Mouse (Mus musculus) forebrain, embryonic 11.5 days (tissue): Measurements from ENCODE around the gene Htr5a. TPM values are rescaled to one million over a fixed set of nuclear protein-coding genes. Genes with fewer than 3 reads are reported as not detected.

Source experiments
- ATAC-seq: fragments of 200-750 bp; cut with Nextera tagmentation; replicated peaks from 2 replicates; pipeline ENCODE4 v1.8.0; 2017; ENCODE audit warnings: moderate TSS enrichment; ENCODE audit not compliant: low FRiP score
- DNase-seq: peaks from one replicate; pipeline ENCODE4 v3.0.0-alpha.2; 2017; ENCODE audit warnings: low spot score
- H3K27ac ChIP-seq: fragments of 300-500 bp; sonication (generic); 2 replicates; pipeline ENCODE4 v1.5.1; 2014; ENCODE audit warnings: low read depth, low read length
- H3K27me3 ChIP-seq: fragments of 300-500 bp; sonication (generic); 2 replicates; pipeline ENCODE4 v1.6.1; 2014; ENCODE audit warnings: mild to moderate bottlenecking, low read length, mixed read lengths; ENCODE audit not compliant: control insufficient read depth, insufficient read depth
- H3K36me3 ChIP-seq: fragments of 300-500 bp; sonication (generic); 2 replicates; pipeline ENCODE4 v1.6.1; 2014; ENCODE audit warnings: mild to moderate bottlenecking, low read length, moderate library complexity, mixed read lengths; ENCODE audit not compliant: control insufficient read depth, insufficient read depth
- H3K4me1 ChIP-seq: fragments of 300-500 bp; sonication (generic); replicated peaks from 2 replicates; pipeline ENCODE4 v1.6.1; 2014; ENCODE audit warnings: low read length, mixed read lengths; ENCODE audit not compliant: control insufficient read depth, insufficient read depth
- H3K4me2 ChIP-seq: fragments of 300-500 bp; sonication (generic); 2 replicates; pipeline ENCODE4 v1.6.1; 2014; ENCODE audit warnings: low read depth, mild to moderate bottlenecking, low read length, moderate library complexity, mixed read lengths; ENCODE audit not compliant: severe bottlenecking
- H3K4me3 ChIP-seq: fragments of 300-500 bp; sonication (generic); 2 replicates; pipeline ENCODE4 v1.5.1; 2014; ENCODE audit warnings: low read depth, low read length
- H3K9ac ChIP-seq: fragments of 300-500 bp; sonication (generic); 2 replicates; pipeline ENCODE4 v1.6.1; 2014; ENCODE audit warnings: low read length
- H3K9me3 ChIP-seq: fragments of 300-500 bp; sonication (generic); 2 replicates; pipeline ENCODE4 v1.6.1; 2016; ENCODE audit warnings: low read length, mixed read lengths; ENCODE audit not compliant: control insufficient read depth
- WGBS: fragments of 180-500 bp; shearing (Covaris S2); extraction: QIAGEN DNeasy Blood & Tissue Kit; methylation state at CpG from one replicate; pipeline ENCODE4 v1.1.7; 2014; 5-methylcytosine and 5-hydroxymethylcytosine counted together
- polyA plus RNA-seq: library from polyadenylated mRNA; unstranded; fragments of >200 nt; fragmentation: Nextera tagmentation; extraction: Ambion mirVana; gene quantifications from 2 replicates; pipeline ENCODE4 v1.2.1, GENCODE M21; 2014

Htr5a gene
- polyA plus RNA-seq, 1 experiment from 2014 or later: not detected

DNA sequence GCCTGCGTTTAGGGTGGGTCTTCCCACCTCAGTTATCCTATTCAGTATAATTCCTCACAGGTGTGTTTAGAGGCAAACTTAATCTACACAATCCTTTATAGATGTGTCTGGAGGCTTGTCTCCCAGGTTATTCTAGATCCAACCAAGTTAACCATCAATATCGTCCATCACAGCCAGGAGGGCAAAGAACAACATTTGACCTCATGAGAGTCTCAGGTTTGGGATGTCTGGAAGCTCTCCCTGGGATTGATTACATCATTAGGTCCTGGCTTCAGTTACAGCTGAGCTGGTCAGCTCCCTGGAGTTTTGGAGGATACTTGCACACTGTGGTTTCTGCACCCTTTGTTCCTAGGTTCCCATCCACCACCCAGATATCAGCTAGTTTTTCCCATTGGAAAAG, 6.9 kb upstream of the Htr5a start:
- no peak for DNase-seq
- Histone ChIP-seq H3K27ac (no peak overlapping the region), H3K9me3 (no peaks in the 10 kb centered on the region), H3K4me1 (no peaks in the 10 kb centered on the region), H3K4me2 (no peak overlapping the region), H3K36me3 (no peaks in the 10 kb centered on the region), H3K4me3 (no peak overlapping the region), H3K9ac (no peak overlapping the region), H3K27me3 (no peaks in the 10 kb centered on the region)
- no peak for ATAC-seq
- 85% methylated on average over 2 of the region's 2 CpGs for WGBS

DNA sequence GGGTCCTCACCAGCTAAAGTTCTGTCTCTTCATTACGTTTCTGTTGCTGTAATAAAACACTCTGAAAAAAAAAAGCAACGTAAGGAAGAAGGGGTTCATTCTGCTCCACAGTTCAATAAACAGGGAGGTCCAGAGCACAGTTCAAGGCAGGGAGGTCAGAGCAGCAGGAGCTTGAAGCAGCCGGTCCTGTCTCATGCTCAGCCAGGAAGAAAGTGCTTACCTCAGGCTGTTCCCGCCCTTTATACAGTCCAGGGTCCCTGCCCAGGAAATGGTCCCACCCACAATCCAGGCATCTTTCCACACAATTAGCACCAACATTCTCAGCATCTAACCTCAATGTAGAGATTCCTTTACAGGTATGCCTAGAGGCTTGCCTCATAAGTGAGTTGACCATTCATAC, 3.9 kb upstream of the Htr5a start:
- H3K27ac ChIP-seq: no peak overlapping the region
- peaks cover 2% of the 10 kb centered on the region; the same call in 1 of the 2 replicates for H3K27me3 ChIP-seq
- WGBS: 59% methylated on average over 4 of the region's 4 CpGs
- no peaks in the 10 kb centered on the region for H3K9me3 ChIP-seq
- H3K4me3 ChIP-seq: no peak overlapping the region
- H3K4me2 ChIP-seq: no peak overlapping the region
- no peak for DNase-seq
- H3K9ac ChIP-seq: no peak overlapping the region
- ATAC-seq: no peak
- no peaks in the 10 kb centered on the region for H3K36me3 ChIP-seq
- H3K4me1 ChIP-seq: no peaks in the 10 kb centered on the region

DNA sequence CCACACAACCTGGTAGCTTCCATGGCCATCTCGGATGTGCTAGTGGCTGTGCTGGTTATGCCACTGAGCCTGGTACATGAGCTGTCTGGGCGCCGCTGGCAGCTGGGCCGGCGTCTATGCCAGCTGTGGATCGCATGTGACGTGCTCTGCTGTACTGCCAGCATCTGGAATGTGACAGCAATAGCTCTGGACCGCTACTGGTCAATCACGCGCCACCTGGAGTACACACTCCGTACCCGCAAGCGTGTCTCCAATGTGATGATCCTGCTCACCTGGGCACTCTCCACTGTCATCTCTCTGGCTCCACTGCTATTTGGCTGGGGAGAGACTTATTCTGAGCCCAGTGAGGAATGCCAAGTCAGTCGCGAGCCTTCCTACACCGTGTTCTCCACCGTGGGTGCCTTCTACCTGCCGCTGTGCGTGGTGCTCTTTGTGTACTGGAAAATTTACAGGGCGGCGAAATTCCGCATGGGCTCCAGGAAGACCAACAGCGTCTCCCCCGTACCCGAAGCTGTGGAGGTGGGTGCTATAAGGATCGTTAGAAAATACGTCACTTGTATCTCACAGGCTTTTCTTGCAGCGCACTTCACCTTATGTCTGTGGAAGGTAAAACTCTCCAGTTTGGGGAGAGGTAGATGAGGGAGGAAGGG, 847 bp downstream of the Htr5a start:
- Histone ChIP-seq H3K4me2 (no peak overlapping the region), H3K4me3 (no peak overlapping the region), H3K9me3 (no peaks in the 10 kb centered on the region), H3K27ac (no peak overlapping the region), H3K27me3 (peaks cover 2% of the 10 kb centered on the region; the same call in 1 of the 2 replicates), H3K4me1 (no peaks in the 10 kb centered on the region), H3K9ac (no peak overlapping the region), H3K36me3 (no peaks in the 10 kb centered on the region)
- no peak for DNase-seq
- WGBS: 74% methylated on average over 28 of the region's 28 CpGs
- ATAC-seq: no peak

DNA sequence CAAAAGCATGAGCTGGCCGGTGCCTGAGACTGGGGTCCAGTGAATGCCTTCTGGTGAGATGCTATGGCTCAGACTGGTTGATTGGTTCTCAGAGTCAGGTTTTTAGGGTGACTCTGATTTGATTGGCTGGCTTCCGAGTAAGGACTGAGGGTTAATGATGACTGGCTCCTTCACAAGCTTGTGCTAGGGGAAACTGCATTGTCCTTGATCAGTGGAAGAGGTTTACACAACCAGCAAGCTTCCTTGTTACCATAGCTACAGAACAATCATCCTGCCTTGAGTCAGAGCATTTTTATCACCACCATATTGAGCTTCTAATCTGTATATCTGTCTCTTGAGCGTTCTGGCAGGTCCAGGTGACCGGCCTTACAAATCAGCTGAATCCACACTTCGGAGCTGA, 5.0 kb downstream of the Htr5a start:
- H3K4me3 ChIP-seq: no peak overlapping the region
- peaks cover 2% of the 10 kb centered on the region; the same call in 1 of the 2 replicates for H3K27me3 ChIP-seq
- DNase-seq (no peak), ATAC-seq (no peak)
- no peak overlapping the region for H3K27ac ChIP-seq
- H3K9ac ChIP-seq: no peak overlapping the region
- WGBS: 67% methylated on average over 5 of the region's 5 CpGs
- H3K36me3 ChIP-seq: no peaks in the 10 kb centered on the region
- H3K4me2 ChIP-seq: no peak overlapping the region
- no peaks in the 10 kb centered on the region for H3K4me1 ChIP-seq
- no peaks in the 10 kb centered on the region for H3K9me3 ChIP-seq

DNA sequence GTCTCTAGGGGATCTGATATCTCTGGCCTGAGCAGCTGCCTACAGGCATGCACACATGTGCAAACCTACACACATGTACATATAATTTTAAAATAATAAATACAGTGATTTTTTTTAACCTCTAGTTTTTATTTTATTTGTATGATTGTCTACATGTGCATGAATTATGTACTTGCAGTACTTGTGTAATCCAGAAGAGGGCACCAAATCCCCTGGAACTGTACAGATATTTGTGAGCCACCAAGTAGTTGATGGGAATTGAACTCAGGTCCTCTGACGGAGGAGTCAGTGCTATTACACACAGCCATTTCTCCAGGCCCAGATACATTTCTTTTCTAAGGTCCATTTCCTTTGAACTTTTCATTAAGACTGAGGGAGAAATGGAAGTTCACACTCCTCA, 12.3 kb downstream of the Htr5a start:
- no peaks in the 10 kb centered on the region for H3K9me3 ChIP-seq
- no peak overlapping the region for H3K4me2 ChIP-seq
- H3K9ac ChIP-seq: no peak overlapping the region
- no peak overlapping the region for H3K27ac ChIP-seq
- no peak for DNase-seq
- no peaks in the 10 kb centered on the region for H3K36me3 ChIP-seq
- no peak for ATAC-seq
- WGBS: 47% methylated on average over 1 of the region's 1 CpGs
- no peak overlapping the region for H3K4me3 ChIP-seq
- H3K27me3 ChIP-seq: no peaks in the 10 kb centered on the region
- H3K4me1 ChIP-seq: no peaks in the 10 kb centered on the region

DNA sequence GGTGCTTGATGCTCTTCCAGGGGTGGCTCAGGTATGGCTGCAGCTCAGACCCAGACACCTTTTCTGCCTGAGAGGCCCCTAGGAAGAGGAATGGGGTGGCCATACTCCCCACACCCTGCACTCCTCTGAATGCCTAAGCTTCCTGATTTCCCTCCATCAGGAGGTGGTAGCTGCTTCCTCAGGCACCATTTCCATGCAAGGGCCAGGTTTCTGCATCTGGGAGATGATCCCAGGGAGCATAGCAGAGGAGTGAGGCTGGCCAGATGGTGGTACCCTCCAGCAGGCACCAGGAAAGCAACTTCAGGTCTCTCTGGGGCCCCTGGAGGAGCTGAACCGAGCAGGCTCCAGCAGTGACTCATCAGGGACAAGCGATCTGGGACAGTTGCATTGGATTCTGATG, 13.8 kb downstream of the Htr5a start:
- Histone ChIP-seq H3K27ac (no peak overlapping the region), H3K4me3 (no peak overlapping the region), H3K4me2 (no peak overlapping the region), H3K27me3 (no peaks in the 10 kb centered on the region), H3K9me3 (no peaks in the 10 kb centered on the region), H3K36me3 (no peaks in the 10 kb centered on the region), H3K9ac (no peak overlapping the region), H3K4me1 (no peaks in the 10 kb centered on the region)
- ATAC-seq (no peak), DNase-seq (no peak)
- 89% methylated on average over 2 of the region's 2 CpGs for WGBS

DNA sequence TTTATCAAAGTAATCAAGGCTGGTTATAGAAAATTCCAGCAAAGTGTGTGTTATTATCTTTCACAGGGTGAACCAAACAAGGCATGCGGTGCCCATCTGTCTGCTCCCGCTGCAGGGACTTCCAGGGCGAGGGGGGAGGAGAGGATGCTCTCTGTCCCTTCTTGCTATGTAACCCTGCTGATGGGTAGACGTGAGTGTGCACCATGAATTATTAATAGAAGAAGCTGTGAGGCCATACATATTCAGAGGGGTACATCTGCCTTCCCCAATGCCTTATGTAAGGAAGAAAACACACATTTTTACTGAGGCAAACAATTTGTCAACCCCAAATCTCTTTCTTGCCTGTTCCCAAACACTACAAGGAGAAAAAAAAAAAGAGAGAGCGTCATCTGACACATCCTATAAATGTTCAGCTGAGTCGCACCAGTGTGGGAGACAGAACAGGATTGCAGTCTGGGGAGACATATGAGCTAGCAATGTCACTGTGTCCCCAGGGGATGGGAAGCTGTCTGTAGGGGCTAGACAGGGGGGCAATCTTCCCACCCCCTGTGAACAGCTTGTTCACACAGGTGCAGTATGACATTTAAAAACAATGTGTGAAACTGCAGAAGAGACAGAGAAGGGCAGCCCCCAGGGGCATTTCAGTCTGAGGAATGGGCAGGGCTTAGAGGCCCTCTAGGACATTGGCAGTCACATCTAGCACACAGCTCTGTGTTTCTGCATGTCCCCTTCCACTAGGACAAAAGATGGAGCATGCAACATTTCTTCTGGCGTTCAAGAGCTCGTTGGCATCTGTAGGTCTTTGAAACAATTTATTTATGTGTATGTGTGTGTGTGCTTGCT, 31.5 kb downstream of the Htr5a start:
- DNase-seq: peak; percentile 33
- Histone ChIP-seq H3K36me3 (no peaks in the 10 kb centered on the region), H3K4me2 (no peak overlapping the region), H3K9me3 (no peaks in the 10 kb centered on the region), H3K27ac (no peak overlapping the region), H3K4me3 (no peak overlapping the region), H3K4me1 (no peaks in the 10 kb centered on the region), H3K27me3 (no peaks in the 10 kb centered on the region), H3K9ac (no peak overlapping the region)
- ATAC-seq: peak; percentile 49; the same call in 1 of the 2 replicates
- 69% methylated on average over 8 of the region's 8 CpGs for WGBS

DNA sequence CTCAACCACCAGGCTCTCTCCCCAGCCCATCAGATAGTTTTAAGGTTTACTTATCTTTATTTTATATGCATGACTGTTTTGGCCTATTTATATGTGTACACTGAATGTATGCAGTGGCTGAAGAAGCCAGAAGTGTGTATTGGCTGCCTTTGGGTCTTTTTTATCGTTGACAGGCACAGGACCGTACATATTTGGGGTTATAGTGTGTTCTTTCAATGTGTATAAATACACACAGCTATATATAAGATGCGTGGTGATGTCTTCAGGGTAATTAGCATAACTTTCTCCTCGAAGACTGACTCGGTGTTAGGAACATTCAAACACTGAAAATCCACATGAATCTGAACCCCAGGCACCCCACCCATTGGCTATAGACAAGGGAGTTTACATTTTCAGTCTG, 32.3 kb downstream of the Htr5a start:
- Histone ChIP-seq H3K4me3 (no peak overlapping the region), H3K9me3 (no peaks in the 10 kb centered on the region), H3K27me3 (no peaks in the 10 kb centered on the region), H3K36me3 (no peaks in the 10 kb centered on the region), H3K4me2 (no peak overlapping the region), H3K9ac (no peak overlapping the region), H3K27ac (no peak overlapping the region), H3K4me1 (no peaks in the 10 kb centered on the region)
- DNase-seq (peak; percentile 2), ATAC-seq (no peak)
- WGBS: 88% methylated on average over 5 of the region's 5 CpGs
